Mouse (Mus musculus) spleen, adult 2 months (tissue): Measurements from ENCODE around the gene Wdr27. TPM values are rescaled to one million over a fixed set of nuclear protein-coding genes. Genes with fewer than 3 reads are reported as not detected.
"Not testable (repeated sequence)": the region's sequence is repeated elsewhere in the genome, so short reads cannot be mapped to it uniquely, and the experiment has no call there.

ENCODE experiments used
- DNase-seq, 2 experiments: peaks; one replicate each; pipeline versions ENCODE4 v3.0.0 to v3.0.0-alpha.2; 2012 to 2021; ENCODE audit warnings: low spot score in 2 of 2, low read depth in 1 of 2
- H3K27ac ChIP-seq: fragments of 200-500 bp; 2 replicates; pipeline ENCODE4 v1.5.1; 2012; ENCODE audit warnings: low read length, inconsistent platforms; ENCODE audit not compliant: insufficient read depth
- H3K27me3 ChIP-seq: fragments of 200-500 bp; 2 replicates; pipeline ENCODE4 v1.6.1; 2012; ENCODE audit warnings: mild to moderate bottlenecking, moderate library complexity, low read length, inconsistent platforms; ENCODE audit not compliant: control insufficient read depth, insufficient read depth
- H3K36me3 ChIP-seq: fragments of 200-500 bp; 2 replicates; pipeline ENCODE4 v1.6.1; 2012; ENCODE audit warnings: mild to moderate bottlenecking, low read length, inconsistent platforms; ENCODE audit not compliant: control insufficient read depth, insufficient read depth
- H3K4me1 ChIP-seq: fragments of 200-500 bp; 2 replicates; pipeline ENCODE4 v1.6.1; 2011; ENCODE audit warnings: inconsistent platforms; ENCODE audit not compliant: control insufficient read depth, insufficient read depth, insufficient read length
- H3K4me3 ChIP-seq: fragments of 200-500 bp; 2 replicates; pipeline ENCODE4 v1.5.1; 2011; ENCODE audit warnings: mild to moderate bottlenecking, inconsistent platforms; ENCODE audit not compliant: insufficient read depth, insufficient read length; ENCODE audit errors: extremely low read depth
- CTCF ChIP-seq: fragments of 200-500 bp; IDR thresholded peaks from 2 replicates; pipeline ENCODE4 v1.5.1; 2011; ENCODE audit warnings: mild to moderate bottlenecking, inconsistent platforms; ENCODE audit not compliant: insufficient read depth, insufficient read length, insufficient replicate concordance; ENCODE audit errors: extremely low read depth
- POLR2A ChIP-seq: fragments of 200-500 bp; IDR thresholded peaks from 2 replicates; pipeline ENCODE4 v1.6.1; 2011; ENCODE audit warnings: low read depth, low read length, inconsistent platforms
- WGBS: fragments of 180-500 bp; shearing (Covaris S2); methylation state at CpG from one replicate; pipeline ENCODE4 v1.1.7; 2018; 5-methylcytosine and 5-hydroxymethylcytosine counted together
- polyA plus RNA-seq: library from polyadenylated mRNA; depleted of rRNA; stranded (reverse); fragments of >200 nt; gene quantifications from 2 replicates; pipeline ENCODE4 v1.2.3, GENCODE M21; 2012

Wdr27 gene
- polyA plus RNA-seq, 1 experiment = 0.81 TPM

DNA sequence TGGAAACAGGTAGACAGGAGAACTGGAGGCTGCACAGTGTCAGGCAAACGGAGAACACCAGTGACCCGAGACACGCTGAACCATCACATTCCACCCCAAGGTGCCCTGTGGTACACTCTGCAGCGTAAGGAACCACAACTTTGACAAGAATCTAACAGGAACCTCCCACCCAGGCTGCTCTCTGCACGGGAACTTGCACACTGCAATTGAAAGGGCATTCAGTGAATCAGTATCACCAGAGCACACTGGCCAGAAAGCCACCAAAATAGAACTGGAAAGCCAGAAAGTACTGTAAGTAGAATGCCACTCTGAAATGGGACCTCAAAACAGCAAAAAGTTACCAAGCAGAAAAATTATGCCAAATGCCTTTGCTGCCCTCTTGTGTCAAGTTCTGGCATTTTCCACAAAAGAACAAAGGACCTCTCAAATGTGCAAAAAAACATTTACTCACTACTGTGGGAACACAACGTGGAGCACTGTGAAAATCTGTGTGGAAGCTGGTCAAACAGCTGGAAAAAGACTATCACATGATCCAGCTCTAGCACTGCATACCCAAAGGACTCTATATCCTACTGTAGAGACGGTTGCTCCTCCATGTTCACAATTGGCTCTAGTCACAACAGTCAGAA is 38.2 kb downstream of the Wdr27 start:
- Histone ChIP-seq H3K4me1 (no peaks in the 10 kb centered on the region), H3K27me3 (no peaks in the 10 kb centered on the region), H3K27ac (no peak overlapping the region), H3K36me3 (no peaks in the 10 kb centered on the region), H3K4me3 (no peak overlapping the region)
- DNase-seq = peak; percentile 18 to 28
- 35% methylated on average over 7 of the region's 7 CpGs for WGBS
- TF ChIP-seq POLR2A = no peak
- no peak; the same call in 1 of the 2 replicates for TF ChIP-seq CTCF

DNA sequence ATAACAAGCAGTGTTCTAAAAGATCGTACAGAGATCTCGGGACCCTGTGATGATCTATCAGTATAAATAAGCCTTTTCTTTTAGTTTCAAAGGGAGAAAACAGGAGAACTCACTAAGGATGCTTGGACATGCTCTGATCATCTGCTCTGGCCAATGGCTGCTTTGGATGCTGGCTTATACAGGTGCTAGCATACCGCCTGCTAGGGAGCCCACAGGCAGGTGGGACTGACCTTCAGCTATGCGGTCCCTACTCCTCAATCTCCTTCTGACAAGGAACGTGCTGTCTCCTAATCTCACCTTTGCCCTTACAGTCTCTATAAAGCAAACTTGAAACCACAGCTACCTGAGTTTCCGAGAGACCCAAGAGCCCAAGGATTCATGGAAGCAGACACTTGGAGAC is 38.8 kb downstream of the Wdr27 start:
- Histone ChIP-seq H3K27ac (no peak overlapping the region), H3K27me3 (no peaks in the 10 kb centered on the region), H3K4me3 (no peak overlapping the region), H3K4me1 (no peaks in the 10 kb centered on the region), H3K36me3 (no peaks in the 10 kb centered on the region)
- DNase-seq = no peak
- WGBS = 90% methylated on average over 6 of the region's 6 CpGs
- no peak for TF ChIP-seq POLR2A
- no peak for TF ChIP-seq CTCF

- TF ChIP-seq CTCF (no peak), POLR2A (no peak)
- no peak for DNase-seq
- 88% methylated on average over 3 of the region's 3 CpGs for WGBS
These were observed 39.7 kb downstream of the Wdr27 start for GRCm38 (mm10) chr17:14903212-14903611.

GRCm38 (mm10) chr17:14898972-14899371 is 44.0 kb downstream of the Wdr27 start:
- Histone ChIP-seq H3K27me3 (no peaks in the 10 kb centered on the region), H3K4me1 (no peaks in the 10 kb centered on the region), H3K36me3 (no peaks in the 10 kb centered on the region), H3K4me3 (no peak overlapping the region), H3K27ac (no peak overlapping the region)
- 74% methylated on average over 1 of the region's 1 CpGs for WGBS
- no peak for DNase-seq
- TF ChIP-seq POLR2A = no peak
- no peak for TF ChIP-seq CTCF

More at GRCm38 (mm10) chr17:14903212-14903611, 39.7 kb downstream of the Wdr27 start:
- H3K27me3 ChIP-seq = no peaks in the 10 kb centered on the region
- no peaks in the 10 kb centered on the region for H3K4me1 ChIP-seq
- H3K27ac ChIP-seq = no peak overlapping the region
- no peak overlapping the region for H3K4me3 ChIP-seq
- no peaks in the 10 kb centered on the region for H3K36me3 ChIP-seq

- H3K4me3 ChIP-seq = not testable (repeated sequence)
These were observed 47.9 kb downstream of the Wdr27 start for GRCm38 (mm10) chr17:14895058-14895457.

DNA sequence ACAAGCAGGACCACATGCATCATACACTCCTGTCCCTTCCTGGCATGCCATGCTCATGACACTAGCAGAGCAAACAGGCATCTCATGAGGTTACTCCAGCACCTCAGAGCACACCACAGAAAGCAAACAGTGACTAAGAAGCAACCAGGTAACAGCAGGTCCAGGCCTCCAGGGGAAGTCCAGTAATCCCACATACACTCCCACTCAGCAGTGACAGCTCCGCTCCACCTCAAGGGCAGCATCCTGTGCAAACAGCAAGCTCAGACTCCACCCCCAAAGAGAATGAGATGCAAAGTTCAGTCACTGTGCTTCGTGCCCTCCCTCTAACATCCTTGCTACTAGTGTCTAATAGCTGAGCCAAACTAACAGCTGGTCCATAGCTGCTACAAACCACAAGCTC is 56.0 kb downstream of the Wdr27 start:
- Histone ChIP-seq H3K4me3 (no peak overlapping the region), H3K4me1 (no peaks in the 10 kb centered on the region), H3K27me3 (no peaks in the 10 kb centered on the region), H3K27ac (no peak overlapping the region), H3K36me3 (no peaks in the 10 kb centered on the region)
- TF ChIP-seq POLR2A (no peak), CTCF (no peak)
- no peak for DNase-seq
- WGBS = 63% methylated on average over 2 of the region's 2 CpGs

More at GRCm38 (mm10) chr17:14895058-14895457, 47.9 kb downstream of the Wdr27 start:
- not testable (repeated sequence) for H3K4me1 ChIP-seq, H3K36me3 ChIP-seq, DNase-seq, H3K27me3 ChIP-seq, H3K27ac ChIP-seq

DNA sequence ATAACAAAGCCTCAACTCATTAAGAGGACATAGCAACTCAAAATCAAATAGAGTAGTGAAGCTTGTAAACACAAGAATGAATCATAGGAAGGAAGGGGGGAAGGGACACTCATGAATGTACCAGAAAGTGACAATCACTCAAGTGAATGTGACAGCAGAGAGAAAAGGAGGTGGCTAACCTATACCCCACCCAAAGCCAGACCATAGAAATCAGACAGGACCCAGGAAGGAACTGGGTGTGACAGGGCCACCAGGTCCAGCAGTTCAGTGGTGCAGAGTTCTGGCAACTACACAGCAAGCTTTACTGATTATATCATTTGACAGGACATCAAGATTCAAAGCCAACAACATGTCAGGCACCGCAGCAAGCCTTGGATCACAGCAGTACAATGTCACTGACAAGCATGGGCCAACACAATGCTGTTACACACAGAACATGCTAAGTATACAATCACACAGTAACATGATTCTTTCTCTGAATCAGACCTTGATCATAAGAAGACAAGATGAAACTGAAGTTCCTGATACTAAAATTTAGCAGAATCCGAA is 68.2 kb downstream of the Wdr27 start:
- Histone ChIP-seq H3K27me3 (no peaks in the 10 kb centered on the region), H3K27ac (no peak overlapping the region), H3K4me3 (no peak overlapping the region), H3K4me1 (no peaks in the 10 kb centered on the region), H3K36me3 (no peaks in the 10 kb centered on the region)
- no peak for TF ChIP-seq POLR2A
- 76% methylated on average over 2 of the region's 2 CpGs for WGBS
- no peak for DNase-seq
